Mouse (Mus musculus): Measurements from ENCODE around the gene Nsun2.
"Not testable (repeated sequence)": the region's sequence is repeated elsewhere in the genome, so short reads cannot be mapped to it uniquely, and the experiment has no call there.

Gene Nsun2

GRCm38 (mm10) chr13:69635836-69636235 lies 102.3 kb downstream of the Nsun2 start:
- DNase-seq (ENCODE audit: low read depth, low spot score), result not testable (repeated sequence)

DNA sequence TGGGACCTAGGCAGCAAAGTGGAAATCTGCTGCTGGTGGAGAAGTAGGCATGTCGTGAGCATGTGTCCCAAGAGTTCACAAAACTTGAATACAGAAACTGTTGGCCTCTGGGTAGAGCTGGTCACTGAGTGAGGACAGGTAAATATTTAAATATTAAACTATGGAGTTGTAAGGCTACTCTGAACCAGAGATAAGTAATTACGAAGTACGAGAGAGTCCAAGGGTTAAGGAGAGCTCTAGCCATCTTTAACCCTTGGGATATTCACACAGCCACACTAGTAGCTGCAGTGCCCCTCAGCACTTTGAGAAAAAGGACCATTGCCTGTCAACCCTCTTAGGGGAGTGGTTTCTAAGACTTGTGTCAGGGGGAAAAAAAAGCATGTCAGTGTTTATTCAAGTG lies 102.8 kb downstream of the Nsun2 start:
- no peak for DNase-seq (ENCODE audit: low read depth, low spot score)

DNA sequence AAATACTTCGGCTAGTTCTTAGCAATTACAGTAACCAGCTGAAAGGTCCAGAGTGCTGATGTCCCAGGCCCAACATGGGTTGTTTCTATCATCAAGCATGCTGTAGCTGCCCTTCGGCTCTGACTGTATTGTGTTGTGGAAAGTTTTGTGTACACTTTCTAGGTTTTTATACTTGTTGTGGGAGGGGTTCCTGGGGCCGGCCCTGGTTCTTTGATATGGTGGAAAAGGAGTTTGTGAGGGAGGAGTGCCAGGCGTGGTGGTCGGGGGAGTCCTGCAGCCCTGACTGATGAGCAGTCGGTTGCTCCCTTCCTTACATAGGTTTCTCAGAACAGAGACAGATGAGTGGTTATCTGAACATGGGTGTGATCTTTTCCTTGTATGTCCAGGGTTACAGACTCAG lies 103.3 kb downstream of the Nsun2 start:
- DNase-seq (ENCODE audit: low read depth, low spot score), result no peak

DNA sequence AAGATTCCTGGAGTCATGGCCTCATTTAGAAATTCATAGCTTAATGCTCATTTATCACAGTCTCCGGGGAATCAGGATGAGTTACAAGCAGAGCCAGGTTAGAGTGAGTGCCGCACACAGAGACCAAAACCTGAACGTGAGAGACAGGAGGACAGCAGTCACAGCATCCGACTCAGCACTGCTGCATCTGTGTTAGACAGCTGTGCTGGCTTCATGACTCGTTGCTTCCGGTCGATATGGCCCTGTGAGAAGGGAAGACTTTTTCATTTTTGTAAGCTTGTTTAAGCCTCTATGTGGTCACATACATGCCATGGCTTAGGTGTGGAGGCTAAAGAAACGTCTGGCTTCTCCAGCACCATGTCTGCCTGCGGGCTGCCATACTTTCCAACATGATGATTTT lies 104.1 kb downstream of the Nsun2 start:
- no peak for DNase-seq (ENCODE audit: low read depth, low spot score)

- DNase-seq (ENCODE audit: low read depth, low spot score), result no peak
Measured at GRCm38 (mm10) chr13:69638108-69638626, 104.6 kb downstream of the Nsun2 start.

DNA sequence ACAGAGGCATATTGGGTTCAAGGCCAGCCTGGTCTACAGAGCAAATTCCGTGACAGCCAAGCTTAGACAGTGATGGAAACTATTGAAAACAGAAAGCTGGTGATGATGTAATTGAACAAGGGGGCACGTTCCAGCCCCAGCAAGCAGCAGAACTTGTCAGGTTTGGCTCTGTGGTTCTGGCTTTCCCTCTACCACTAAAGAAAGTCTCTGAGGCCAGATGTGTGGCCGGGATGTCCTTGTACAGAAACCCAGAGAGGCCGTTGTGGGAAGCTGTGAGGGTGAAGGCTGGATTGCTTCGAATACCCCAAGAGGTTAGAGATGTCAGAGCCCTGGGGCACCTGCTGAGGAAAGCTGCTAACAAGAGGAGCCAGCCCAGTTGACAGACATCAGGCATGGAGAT lies 105.7 kb downstream of the Nsun2 start:
- no peak for DNase-seq (ENCODE audit: low read depth, low spot score)

- no peak for DNase-seq (ENCODE audit: low read depth, low spot score)
Measured at GRCm38 (mm10) chr13:69640126-69640525, 106.6 kb downstream of the Nsun2 start.

DNA sequence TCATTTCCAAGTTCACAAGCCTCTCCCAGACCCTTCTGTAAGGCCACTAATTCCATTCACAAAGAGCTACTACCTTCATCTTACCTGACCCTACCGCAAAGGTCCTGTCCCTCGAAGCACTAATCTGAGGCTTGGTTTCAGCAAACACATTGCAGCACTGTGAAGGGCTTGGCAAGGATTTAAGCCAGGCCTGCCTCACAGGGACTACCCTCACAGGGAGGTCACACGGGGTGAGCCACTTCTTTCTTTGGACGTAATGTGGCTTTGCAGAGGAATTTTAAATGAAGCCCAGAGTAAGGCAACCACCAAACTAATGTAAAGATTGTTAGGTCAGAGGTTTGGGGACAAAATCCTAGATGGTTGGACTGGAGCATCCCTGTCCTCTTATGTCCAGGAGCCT lies 107.0 kb downstream of the Nsun2 start:
- no peak for DNase-seq (ENCODE audit: low read depth, low spot score)

DNA sequence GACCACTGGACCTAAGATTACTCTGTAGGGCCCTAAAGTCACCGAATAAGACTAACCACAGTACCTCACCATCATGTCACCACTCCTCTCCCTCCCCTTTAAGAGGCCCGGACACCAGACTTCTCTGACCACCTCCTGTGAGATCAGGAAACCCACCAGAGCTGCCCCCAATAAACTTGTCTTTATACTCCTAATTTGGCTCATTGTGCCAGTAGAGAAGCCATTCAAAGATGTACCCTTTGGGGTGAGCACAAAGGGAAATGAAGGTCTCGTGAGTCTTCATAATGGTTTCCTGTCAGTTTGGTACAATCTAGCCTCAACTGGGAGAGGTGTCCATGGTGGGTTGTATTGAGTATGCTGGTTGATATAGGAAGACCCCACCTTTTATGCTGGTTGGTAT lies 107.5 kb downstream of the Nsun2 start:
- no peak for DNase-seq (ENCODE audit: low read depth, low spot score)

GRCm38 (mm10) chr13:69642656-69643216 lies 109.2 kb downstream of the Nsun2 start:
- DNase-seq (ENCODE audit: low read depth, low spot score), result no peak

- no peak for DNase-seq (ENCODE audit: low read depth, low spot score)
Measured at GRCm38 (mm10) chr13:69643937-69644336, 110.4 kb downstream of the Nsun2 start.

GRCm38 (mm10) chr13:69644427-69645166 lies 111.1 kb downstream of the Nsun2 start:
- DNase-seq (ENCODE audit: low read depth, low spot score), result no peak

GRCm38 (mm10) chr13:69645694-69646423 lies 112.3 kb downstream of the Nsun2 start:
- no peak for DNase-seq (ENCODE audit: low read depth, low spot score)

- DNase-seq (ENCODE audit: low read depth, low spot score), result no peak
Measured at GRCm38 (mm10) chr13:69646481-69646880, 112.9 kb downstream of the Nsun2 start.

DNA sequence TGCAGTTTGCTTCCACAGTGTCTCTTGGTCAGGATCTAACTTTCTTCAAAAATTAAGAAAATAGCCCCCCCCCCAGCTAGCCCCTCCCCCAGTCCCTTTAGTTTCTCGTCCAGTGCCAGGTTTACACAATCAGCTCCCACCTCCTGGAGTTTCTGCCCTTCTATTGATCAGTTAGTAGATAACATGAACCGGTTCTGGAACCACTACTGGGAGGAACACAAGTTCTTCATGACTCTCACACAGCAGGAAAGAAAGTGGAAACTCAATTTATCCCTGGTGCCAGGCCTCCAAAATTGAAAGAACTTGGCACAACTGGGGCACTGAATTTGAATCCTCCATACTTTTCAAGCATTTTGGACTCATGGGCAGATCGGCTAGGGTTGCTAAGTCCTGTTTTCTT lies 121.0 kb downstream of the Nsun2 start:
- DNase-seq (ENCODE audit: low read depth, low spot score), result no peak

DNA sequence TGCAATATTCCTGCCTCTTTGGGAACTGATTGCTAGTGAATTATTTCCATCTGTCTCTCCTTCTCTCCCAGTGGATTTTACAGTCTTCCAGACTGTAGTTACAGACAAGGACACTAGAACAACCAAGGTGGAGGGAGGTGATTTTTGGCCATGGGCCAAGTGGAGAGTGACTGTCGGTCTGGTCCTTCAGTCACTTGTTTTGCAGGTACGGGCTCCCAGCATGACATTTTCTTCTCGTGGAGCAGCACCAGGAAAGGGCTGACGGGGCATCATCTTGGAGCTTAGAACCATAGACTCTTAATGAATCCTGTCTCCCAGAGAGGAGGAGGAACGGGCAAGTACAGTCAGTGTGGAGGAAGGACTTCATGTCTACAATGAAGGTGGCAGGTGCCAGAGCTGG lies 138.6 kb downstream of the Nsun2 start:
- no peak for DNase-seq (ENCODE audit: low read depth, low spot score)

DNA sequence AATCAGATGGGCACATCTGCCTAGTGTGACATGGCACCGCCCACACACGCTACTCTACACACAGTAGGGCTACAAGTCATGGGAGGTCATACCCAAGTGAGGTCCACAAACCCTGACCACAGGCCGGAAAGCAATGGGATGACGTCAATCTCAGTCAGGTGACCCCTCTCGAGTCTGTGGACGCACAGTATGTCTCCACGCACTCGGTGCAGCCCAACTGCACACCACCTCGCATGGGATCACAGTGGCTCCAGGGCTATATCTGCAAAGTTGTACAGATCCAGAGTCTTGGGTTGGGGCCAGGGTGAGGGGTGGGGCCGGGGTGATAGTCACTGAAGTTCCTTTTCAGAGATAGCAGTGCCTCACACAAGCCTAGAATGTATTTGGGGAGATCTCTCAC lies 139.0 kb downstream of the Nsun2 start:
- DNase-seq (ENCODE audit: low read depth, low spot score), result no peak

- DNase-seq (ENCODE audit: low read depth, low spot score), result no peak
Measured at GRCm38 (mm10) chr13:69673197-69673920, 139.8 kb downstream of the Nsun2 start.

DNA sequence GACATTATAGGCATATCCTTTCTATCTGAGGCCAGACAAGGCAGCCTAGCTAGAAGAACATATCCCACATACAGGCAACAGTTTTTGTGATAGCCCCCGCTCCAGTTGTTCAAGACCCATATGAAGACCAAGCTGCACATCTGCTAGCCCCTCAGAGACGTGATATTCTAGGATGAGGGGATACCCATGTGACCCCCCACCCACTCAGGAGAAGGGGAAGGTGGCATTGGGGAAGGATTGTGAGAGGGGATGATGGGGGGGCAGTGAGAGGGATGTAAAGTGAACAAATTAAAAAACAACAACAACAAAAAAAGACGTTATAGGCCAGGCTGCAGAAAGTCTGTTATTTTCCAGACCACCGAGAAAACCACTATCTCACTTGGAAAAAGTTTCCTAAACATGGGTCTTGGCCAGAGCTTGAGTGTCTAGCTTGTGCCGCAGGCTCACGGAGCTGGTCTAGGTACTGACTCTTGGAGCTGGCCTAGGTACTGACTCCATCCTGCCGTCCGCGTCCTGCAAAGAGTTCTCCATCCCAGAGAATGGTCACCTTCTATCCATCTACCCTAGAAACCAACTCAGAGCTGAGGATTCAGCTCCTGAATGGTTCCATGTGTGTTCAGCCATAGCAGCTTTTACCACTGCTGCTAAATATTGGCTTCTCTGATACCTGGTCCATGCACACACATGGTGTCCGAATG lies 140.5 kb downstream of the Nsun2 start:
- DNase-seq (ENCODE audit: low read depth, low spot score), result no peak

Measured in c-Kit-negative CD71-positive TER-119-positive erythroid progenitor cells, embryonic 14.5 days (primary cell).